Mouse (Mus musculus): ENCODE results near the gene Rad51d.
"Not testable (repeated sequence)": the region's sequence is repeated elsewhere in the genome, so short reads cannot be mapped to it uniquely, and the experiment has no call there.

- TF ChIP-seq POLR2A (IDR thresholded peaks at IDR 0.05; ENCODE audit: extremely low read depth, insufficient read depth, low read length); CTCF (IDR thresholded peaks at IDR 0.05; ENCODE audit: low read depth, low read length): not testable (repeated sequence)
Observed at GRCm38 (mm10) chr11:82930391-82930955, 40.1 kb upstream of the Rad51d start.

Data from liver, adult 2 months (tissue).